Mouse (Mus musculus): ENCODE measurements around the gene Sin3a. TPM values are rescaled to one million over a fixed set of nuclear protein-coding genes. Genes with fewer than 3 reads are reported as not detected.

The Sin3a gene
- polyA plus RNA-seq, 1 experiment = 27.8 TPM

GRCm38 (mm10) chr9:57073790-57074094 is 1.9 kb downstream of the Sin3a start:
- H3K4me1 ChIP-seq (ENCODE audit: control insufficient read depth, insufficient read depth, low read length) = peaks cover 4% of the 10 kb centered on the region; the same call in 1 of the 2 replicates
- H3K27ac ChIP-seq (ENCODE audit: insufficient read depth, low read length) = 0 out of 2 replicates have a peak overlapping the region, but pooled peaks have one; percentile 35
- TF ChIP-seq POLR2A (IDR thresholded peaks at IDR 0.05; ENCODE audit: extremely low read depth, insufficient read depth, low read length) (no peak), CTCF (IDR thresholded peaks at IDR 0.05; ENCODE audit: extremely low read depth, insufficient read depth, low read length) (no peak)
- peak overlapping the region; percentile 78 for H3K4me3 ChIP-seq (ENCODE audit: insufficient read depth, low read length)

- no peak overlapping the region for H3K27ac ChIP-seq (ENCODE audit: insufficient read depth, low read length)
- TF ChIP-seq POLR2A (IDR thresholded peaks at IDR 0.05; ENCODE audit: extremely low read depth, insufficient read depth, low read length) (no peak), CTCF (IDR thresholded peaks at IDR 0.05; ENCODE audit: extremely low read depth, insufficient read depth, low read length) (no peak)
- peaks cover 4% of the 10 kb centered on the region; the same call in 1 of the 2 replicates for H3K4me1 ChIP-seq (ENCODE audit: control insufficient read depth, insufficient read depth, low read length)
- peak overlapping the region; percentile 78 for H3K4me3 ChIP-seq (ENCODE audit: insufficient read depth, low read length)
Measured at GRCm38 (mm10) chr9:57074171-57074821, 2.5 kb downstream of the Sin3a start.

- Histone ChIP-seq H3K4me3 (ENCODE audit: insufficient read depth, low read length) (peak overlapping the region; percentile 42), H3K27ac (ENCODE audit: insufficient read depth, low read length) (peak overlapping the region; percentile 61), H3K4me1 (ENCODE audit: control insufficient read depth, insufficient read depth, low read length) (peaks cover 4% of the 10 kb centered on the region; the same call in 1 of the 2 replicates)
- no peak for TF ChIP-seq POLR2A (IDR thresholded peaks at IDR 0.05; ENCODE audit: extremely low read depth, insufficient read depth, low read length)
- TF ChIP-seq CTCF (IDR thresholded peaks at IDR 0.05; ENCODE audit: extremely low read depth, insufficient read depth, low read length) = no peak
Measured at GRCm38 (mm10) chr9:57074822-57075603, 3.2 kb downstream of the Sin3a start.

- H3K27ac ChIP-seq (ENCODE audit: insufficient read depth, low read length) = peak overlapping the region; percentile 61
- no peak for TF ChIP-seq CTCF (IDR thresholded peaks at IDR 0.05; ENCODE audit: extremely low read depth, insufficient read depth, low read length)
- TF ChIP-seq POLR2A (IDR thresholded peaks at IDR 0.05; ENCODE audit: extremely low read depth, insufficient read depth, low read length) = peak; percentile 71
Measured at GRCm38 (mm10) chr9:57075681-57076381, 4.0 kb downstream of the Sin3a start.

GRCm38 (mm10) chr9:57076701-57077660 is 5.1 kb downstream of the Sin3a start:
- Histone ChIP-seq H3K4me1 (ENCODE audit: control insufficient read depth, insufficient read depth, low read length) (peaks cover 4% of the 10 kb centered on the region; the same call in 1 of the 2 replicates), H3K27ac (ENCODE audit: insufficient read depth, low read length) (peak overlapping the region; percentile 84), H3K4me3 (ENCODE audit: insufficient read depth, low read length) (peak overlapping the region; percentile 64)
- TF ChIP-seq CTCF (IDR thresholded peaks at IDR 0.05; ENCODE audit: extremely low read depth, insufficient read depth, low read length) (no peak), POLR2A (IDR thresholded peaks at IDR 0.05; ENCODE audit: extremely low read depth, insufficient read depth, low read length) (no peak)

More at GRCm38 (mm10) chr9:57075681-57076381, 4.0 kb downstream of the Sin3a start:
- H3K4me3 ChIP-seq (ENCODE audit: insufficient read depth, low read length) = peak overlapping the region; percentile 64
- H3K4me1 ChIP-seq (ENCODE audit: control insufficient read depth, insufficient read depth, low read length) = peaks cover 4% of the 10 kb centered on the region; the same call in 1 of the 2 replicates

GRCm38 (mm10) chr9:57082236-57082635 is 10.4 kb downstream of the Sin3a start:
- TF ChIP-seq POLR2A (IDR thresholded peaks at IDR 0.05; ENCODE audit: extremely low read depth, insufficient read depth, low read length) = no peak
- TF ChIP-seq CTCF (IDR thresholded peaks at IDR 0.05; ENCODE audit: extremely low read depth, insufficient read depth, low read length) = no peak
- no peak overlapping the region for H3K4me3 ChIP-seq (ENCODE audit: insufficient read depth, low read length)
- no peaks in the 10 kb centered on the region; the same call in 1 of the 2 replicates for H3K4me1 ChIP-seq (ENCODE audit: control insufficient read depth, insufficient read depth, low read length)
- H3K27ac ChIP-seq (ENCODE audit: insufficient read depth, low read length) = no peak overlapping the region

GRCm38 (mm10) chr9:57117261-57117755 is 45.5 kb downstream of the Sin3a start:
- Histone ChIP-seq H3K4me1 (ENCODE audit: control insufficient read depth, insufficient read depth, low read length) (no peaks in the 10 kb centered on the region), H3K4me3 (ENCODE audit: insufficient read depth, low read length) (no peak overlapping the region), H3K27ac (ENCODE audit: insufficient read depth, low read length) (no peak overlapping the region)
- TF ChIP-seq POLR2A (IDR thresholded peaks at IDR 0.05; ENCODE audit: extremely low read depth, insufficient read depth, low read length) (no peak), CTCF (IDR thresholded peaks at IDR 0.05; ENCODE audit: extremely low read depth, insufficient read depth, low read length) (no peak)

GRCm38 (mm10) chr9:57129641-57130040 is 57.8 kb downstream of the Sin3a start:
- Histone ChIP-seq H3K4me1 (ENCODE audit: control insufficient read depth, insufficient read depth, low read length) (no peaks in the 10 kb centered on the region), H3K27ac (ENCODE audit: insufficient read depth, low read length) (no peak overlapping the region), H3K4me3 (ENCODE audit: insufficient read depth, low read length) (peak overlapping the region; percentile 73; the same call in 1 of the 2 replicates)
- TF ChIP-seq CTCF (IDR thresholded peaks at IDR 0.05; ENCODE audit: extremely low read depth, insufficient read depth, low read length) = no peak
- TF ChIP-seq POLR2A (IDR thresholded peaks at IDR 0.05; ENCODE audit: extremely low read depth, insufficient read depth, low read length) = no peak
